Mouse (Mus musculus) heart, embryonic 16.5 days (tissue): ENCODE data around the gene Hsd11b1. TPM values are rescaled to one million over a fixed set of nuclear protein-coding genes. Genes with fewer than 3 reads are reported as not detected.

Experiments
- ATAC-seq: fragments of 200-750 bp; cut with Nextera tagmentation; replicated peaks from 2 replicates; pipeline ENCODE4 v1.8.0; 2017; ENCODE audit warnings: moderate number of reproducible peaks; ENCODE audit not compliant: insufficient read depth, low FRiP score; ENCODE audit errors: extremely low read depth
- H3K27ac ChIP-seq: fragments of 300-500 bp; sonication (generic); 2 replicates; pipeline ENCODE4 v1.5.1; 2014; ENCODE audit warnings: mild to moderate bottlenecking, low read length, control low read depth, moderate library complexity
- H3K27me3 ChIP-seq: fragments of 300-500 bp; sonication (generic); 2 replicates; pipeline ENCODE4 v1.6.1; 2014; ENCODE audit warnings: low read length, mixed read lengths; ENCODE audit not compliant: control insufficient read depth, insufficient read depth
- H3K36me3 ChIP-seq: fragments of 300-500 bp; sonication (generic); 2 replicates; pipeline ENCODE4 v1.6.1; 2014; ENCODE audit not compliant: control insufficient read depth, insufficient read depth
- H3K4me1 ChIP-seq: fragments of 300-500 bp; sonication (generic); 2 replicates; pipeline ENCODE4 v1.6.1; 2014; ENCODE audit warnings: low read length, mixed read lengths; ENCODE audit not compliant: control insufficient read depth, insufficient read depth
- H3K4me2 ChIP-seq: fragments of 300-500 bp; sonication (generic); 2 replicates; pipeline ENCODE4 v1.6.1; 2014; ENCODE audit warnings: low read depth, mild to moderate bottlenecking, control low read depth, low read length
- H3K4me3 ChIP-seq: fragments of 300-500 bp; sonication (generic); 2 replicates; pipeline ENCODE4 v1.5.1; 2014; ENCODE audit warnings: mild to moderate bottlenecking, control low read depth, low read length
- H3K9ac ChIP-seq: fragments of 300-500 bp; sonication (generic); 2 replicates; pipeline ENCODE4 v1.6.1; 2014; ENCODE audit warnings: low read length, control low read depth
- H3K9me3 ChIP-seq: fragments of 300-500 bp; sonication (generic); replicated peaks from 2 replicates; pipeline ENCODE4 v1.6.1; 2016; ENCODE audit warnings: low read length; ENCODE audit not compliant: control insufficient read depth
- WGBS: fragments of 180-500 bp; shearing (Covaris S2); extraction: QIAGEN DNeasy Blood & Tissue Kit; methylation state at CpG from one replicate; pipeline ENCODE4 v1.1.7; 2014; 5-methylcytosine and 5-hydroxymethylcytosine counted together
- polyA plus RNA-seq: library from polyadenylated mRNA; unstranded; fragments of >200 nt; fragmentation: Nextera tagmentation; extraction: Ambion mirVana; gene quantifications from 2 replicates; pipeline ENCODE4 v1.2.1, GENCODE M21; 2015

Gene Hsd11b1
- polyA plus RNA-seq, 1 experiment from 2014 or later: 3.7 TPM

DNA sequence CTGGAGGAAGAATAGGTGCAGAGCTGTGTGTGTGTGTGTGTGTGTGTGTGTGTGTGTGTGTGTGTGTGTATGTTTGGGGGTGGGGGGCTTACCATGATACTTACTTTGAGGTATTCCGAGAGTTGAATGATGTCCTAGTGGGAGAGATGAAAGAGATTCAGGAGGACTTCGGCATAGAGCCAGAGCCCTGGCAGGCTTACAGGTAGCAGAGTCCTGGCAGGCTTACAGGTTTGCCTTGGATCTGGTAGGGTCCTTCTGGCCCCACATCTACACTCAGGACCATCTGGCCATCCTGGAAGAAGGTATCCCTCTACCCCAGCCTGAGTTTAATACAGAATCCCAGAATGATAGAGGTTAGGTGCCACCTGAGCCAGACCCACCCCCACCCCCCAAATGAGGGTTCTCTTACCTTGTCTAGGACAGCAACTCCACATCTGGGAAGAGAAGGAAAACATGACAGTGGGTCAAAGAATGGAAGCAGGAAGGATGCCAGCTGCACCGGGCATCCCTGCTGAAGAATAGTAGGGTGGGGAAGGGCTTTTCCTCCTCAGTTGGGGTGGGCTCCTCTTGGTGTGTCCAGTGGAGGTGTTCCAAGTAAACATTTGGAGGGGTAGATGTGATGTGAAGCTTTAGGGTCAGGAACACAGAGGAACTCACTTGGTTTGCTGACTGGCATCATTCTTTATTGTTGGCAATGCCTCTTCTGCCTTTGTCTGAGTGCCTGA lies 69.3 kb downstream of the Hsd11b1 start:
- H3K4me3 ChIP-seq: no peak overlapping the region
- H3K36me3 ChIP-seq: no peaks in the 10 kb centered on the region
- H3K27me3 ChIP-seq: no peaks in the 10 kb centered on the region
- H3K27ac ChIP-seq: no peak overlapping the region
- peaks cover 19% of the 10 kb centered on the region for H3K4me1 ChIP-seq
- H3K4me2 ChIP-seq: no peak overlapping the region
- no peaks in the 10 kb centered on the region for H3K9me3 ChIP-seq
- no peak for ATAC-seq
- H3K9ac ChIP-seq: no peak overlapping the region
- WGBS: 74% methylated on average over 3 of the region's 3 CpGs

DNA sequence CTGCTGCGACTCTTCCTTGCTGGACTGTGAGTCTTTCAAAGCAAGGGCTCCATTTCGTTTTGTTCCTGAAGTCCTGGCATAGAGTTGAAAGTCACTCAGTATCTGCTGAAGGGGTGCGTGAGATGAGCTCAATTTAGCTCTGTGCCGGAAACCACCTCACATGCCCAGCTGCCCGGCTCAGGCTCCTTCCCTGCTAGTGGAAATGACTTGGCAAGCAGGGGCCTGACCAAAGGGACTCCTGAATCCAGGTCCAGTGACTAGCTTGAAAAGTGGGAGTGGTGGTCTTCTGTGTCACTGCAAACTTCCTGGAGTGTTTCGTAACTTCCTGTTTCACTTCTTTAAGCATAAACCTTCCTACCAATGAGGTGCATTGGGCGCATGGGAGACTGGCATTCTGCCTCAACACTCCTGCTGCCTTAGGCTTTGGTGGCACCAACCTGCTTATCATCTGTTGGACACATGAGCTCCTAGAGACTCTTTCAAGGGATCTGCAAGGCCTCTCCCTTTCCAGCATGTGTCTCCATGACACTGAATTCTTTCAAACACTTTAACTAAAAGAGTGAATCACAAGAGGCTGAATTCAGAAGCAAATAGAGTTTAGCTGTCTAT lies 72.1 kb downstream of the Hsd11b1 start:
- Histone ChIP-seq H3K27me3 (no peaks in the 10 kb centered on the region), H3K9ac (peak overlapping the region; percentile 16; the same call in 1 of the 2 replicates), H3K4me2 (no peak overlapping the region), H3K4me1 (peaks cover 33% of the 10 kb centered on the region), H3K27ac (peak overlapping the region; percentile 27), H3K9me3 (no peaks in the 10 kb centered on the region), H3K4me3 (no peak overlapping the region), H3K36me3 (no peaks in the 10 kb centered on the region)
- WGBS: 56% methylated on average over 7 of the region's 7 CpGs
- ATAC-seq: no peak

DNA sequence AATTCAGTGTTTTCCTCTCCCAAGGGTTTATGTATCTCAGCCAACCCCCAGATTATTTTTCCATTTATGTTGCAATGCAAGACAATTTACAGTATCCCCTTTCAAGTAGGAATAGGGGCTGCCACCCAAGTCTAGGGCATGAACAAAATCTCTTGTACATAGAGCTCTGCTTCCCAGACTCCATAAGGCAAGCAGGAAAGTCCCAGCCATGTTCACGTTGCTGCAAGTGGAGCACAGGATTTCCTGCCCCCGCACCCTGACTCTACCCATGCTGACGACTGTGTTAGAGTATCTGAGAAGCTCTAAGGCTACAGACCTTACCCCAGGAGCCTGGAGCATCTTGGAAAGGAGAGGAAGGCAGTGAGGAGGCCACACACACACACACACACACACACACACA lies 74.1 kb downstream of the Hsd11b1 start:
- no peaks in the 10 kb centered on the region for H3K9me3 ChIP-seq
- no peaks in the 10 kb centered on the region for H3K27me3 ChIP-seq
- H3K4me1 ChIP-seq: peaks cover 33% of the 10 kb centered on the region
- no peak overlapping the region for H3K4me2 ChIP-seq
- H3K36me3 ChIP-seq: no peaks in the 10 kb centered on the region
- H3K27ac ChIP-seq: peak overlapping the region; percentile 93
- H3K9ac ChIP-seq: peak overlapping the region; percentile 7
- peak; percentile 37; the same call in 1 of the 2 replicates for ATAC-seq
- 27% methylated on average over 3 of the region's 3 CpGs for WGBS
- no peak overlapping the region for H3K4me3 ChIP-seq

DNA sequence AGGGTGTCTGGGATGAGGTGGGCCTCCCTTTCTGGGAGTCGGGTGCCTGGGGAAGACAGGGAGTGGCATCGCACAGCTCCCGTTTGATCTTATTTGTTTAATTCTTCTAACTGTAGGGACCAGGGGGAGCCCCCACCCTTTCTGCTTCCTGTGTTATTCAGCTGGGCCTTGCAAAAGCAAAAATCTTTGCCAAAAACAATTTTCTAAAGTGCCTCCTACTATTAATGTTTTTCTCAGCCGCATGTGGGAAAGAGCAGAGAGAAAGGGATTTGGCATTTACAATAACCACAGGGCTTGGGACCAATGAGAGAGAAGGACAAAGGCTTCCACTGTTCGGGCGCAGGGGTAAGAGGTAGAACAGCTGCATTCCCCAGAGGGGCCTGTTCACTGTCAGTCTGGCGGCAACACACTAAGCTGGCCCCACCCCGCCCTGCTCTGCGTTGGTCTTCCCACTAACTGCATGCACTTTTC lies 74.7 kb downstream of the Hsd11b1 start:
- H3K9ac ChIP-seq: 0 out of 2 replicates have a peak overlapping the region, but pooled peaks have one; percentile 1
- no peaks in the 10 kb centered on the region for H3K9me3 ChIP-seq
- H3K36me3 ChIP-seq: no peaks in the 10 kb centered on the region
- 13% methylated on average over 9 of the region's 9 CpGs for WGBS
- ATAC-seq: peak; percentile 95
- H3K27me3 ChIP-seq: no peaks in the 10 kb centered on the region
- H3K27ac ChIP-seq: peak overlapping the region; percentile 93
- H3K4me3 ChIP-seq: no peak overlapping the region
- H3K4me2 ChIP-seq: peak overlapping the region; percentile 9; the same call in 1 of the 2 replicates
- H3K4me1 ChIP-seq: peaks cover 33% of the 10 kb centered on the region

DNA sequence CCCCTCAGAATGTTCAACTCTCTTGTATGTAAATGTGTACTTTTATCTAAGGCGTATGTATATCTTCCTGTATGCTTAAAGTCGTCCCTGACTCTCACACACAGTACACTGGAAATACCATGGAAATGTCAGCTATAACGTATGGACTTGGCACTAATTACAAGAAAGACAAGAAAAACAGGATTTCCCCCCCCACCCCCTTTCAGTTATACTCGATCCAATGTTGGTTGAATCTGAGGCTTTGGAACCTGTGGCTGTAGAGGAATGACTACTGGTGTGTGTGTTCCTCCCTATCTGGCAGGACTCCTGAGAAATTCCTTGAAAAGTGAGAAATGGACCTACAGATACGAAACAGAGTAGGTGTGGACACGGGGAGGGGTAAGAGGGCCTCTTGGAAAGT lies 75.6 kb downstream of the Hsd11b1 start:
- Histone ChIP-seq H3K9me3 (no peaks in the 10 kb centered on the region), H3K36me3 (no peaks in the 10 kb centered on the region), H3K27ac (peak overlapping the region; percentile 93), H3K4me1 (peaks cover 33% of the 10 kb centered on the region), H3K4me3 (no peak overlapping the region), H3K4me2 (no peak overlapping the region), H3K9ac (no peak overlapping the region), H3K27me3 (no peaks in the 10 kb centered on the region)
- no peak for ATAC-seq
- 68% methylated on average over 6 of the region's 6 CpGs for whole genome bisulfite sequencing

DNA sequence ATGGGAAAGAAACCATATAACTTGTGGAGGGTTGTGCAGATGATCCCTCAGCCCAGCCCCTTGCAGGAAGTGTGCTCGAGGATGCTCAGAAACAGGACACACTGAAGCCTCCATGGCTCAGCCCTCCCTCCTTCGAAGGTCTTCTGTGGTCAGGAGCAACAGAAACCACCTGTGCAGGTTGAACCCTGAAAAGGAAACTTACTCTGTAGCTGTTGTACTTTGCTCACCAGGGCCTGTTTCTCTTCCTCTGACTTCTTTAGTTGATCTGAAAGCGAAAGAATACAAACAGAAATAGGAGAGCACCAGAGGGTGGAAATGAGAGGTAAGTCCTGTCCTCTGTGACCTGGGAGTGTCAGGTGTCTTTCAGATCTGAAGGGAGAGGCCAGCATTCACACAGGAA lies 82.8 kb downstream of the Hsd11b1 start:
- no peak overlapping the region for H3K27ac ChIP-seq
- H3K36me3 ChIP-seq: no peaks in the 10 kb centered on the region
- ATAC-seq: no peak
- no peak overlapping the region for H3K4me2 ChIP-seq
- H3K4me3 ChIP-seq: no peak overlapping the region
- H3K27me3 ChIP-seq: no peaks in the 10 kb centered on the region
- H3K4me1 ChIP-seq: 0 out of 2 replicates have a peak, but pooled peaks cover 3% of the 10 kb centered on the region
- H3K9ac ChIP-seq: no peak overlapping the region
- WGBS: 67% methylated on average over 3 of the region's 3 CpGs
- no peaks in the 10 kb centered on the region for H3K9me3 ChIP-seq

DNA sequence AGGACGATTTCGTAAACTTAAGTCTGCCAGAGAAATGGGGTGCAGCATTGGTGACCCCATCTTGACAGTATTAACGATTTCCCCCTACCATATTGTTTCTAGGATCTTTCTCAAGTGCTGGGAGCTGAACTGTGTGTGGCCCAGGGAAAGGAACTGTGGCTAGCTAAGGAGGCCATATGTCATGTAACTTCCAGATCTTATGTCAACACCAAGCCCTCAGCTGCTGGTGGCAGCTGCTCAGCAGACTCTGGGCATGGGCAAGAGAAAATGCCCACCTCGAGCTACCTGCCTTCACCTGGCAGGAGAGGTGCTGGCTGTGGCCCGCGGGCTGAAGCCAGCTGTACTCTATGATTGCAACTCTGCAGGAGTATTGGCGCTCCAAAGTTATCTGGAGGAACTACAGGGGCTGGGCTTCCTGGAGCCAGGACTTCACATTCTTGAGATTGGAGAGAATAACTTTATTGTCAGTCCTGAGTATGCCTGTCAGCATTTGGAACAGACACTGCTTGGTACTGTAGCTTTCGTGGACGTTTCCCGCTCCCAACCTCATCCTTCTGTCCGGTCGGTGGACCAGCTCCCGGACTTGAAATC lies 89.6 kb downstream of the Hsd11b1 start:
- WGBS: 48% methylated on average over 13 of the region's 13 CpGs

DNA sequence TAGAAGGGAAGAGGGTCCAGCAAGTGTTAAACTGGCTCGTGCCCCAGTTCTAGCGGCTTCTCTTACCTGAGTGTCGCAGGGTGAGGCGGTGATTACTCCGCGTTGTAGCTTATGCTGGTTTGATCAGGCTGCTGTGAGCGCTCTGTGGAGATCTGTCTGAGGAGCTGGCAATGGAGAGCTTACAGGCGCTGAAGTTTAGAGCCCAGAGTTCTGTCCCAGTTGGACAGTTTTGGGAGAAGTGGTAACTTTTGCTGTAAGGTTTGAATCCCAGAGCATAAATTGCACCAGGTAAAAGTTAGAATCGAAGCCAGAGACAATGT lies 90.1 kb downstream of the Hsd11b1 start:
- Histone ChIP-seq H3K27me3 (no peaks in the 10 kb centered on the region), H3K9me3 (no peaks in the 10 kb centered on the region), H3K27ac (peak overlapping the region; percentile 89), H3K4me2 (peak overlapping the region; percentile 86), H3K36me3 (no peaks in the 10 kb centered on the region), H3K4me1 (peaks cover 39% of the 10 kb centered on the region), H3K4me3 (peak overlapping the region; percentile 69), H3K9ac (peak overlapping the region; percentile 87)
- no peak for ATAC-seq
- WGBS: 14% methylated on average over 9 of the region's 9 CpGs

More for the DNA sequence above, 89.6 kb downstream of the Hsd11b1 start:
- Histone ChIP-seq H3K27me3 (no peaks in the 10 kb centered on the region), H3K4me1 (peaks cover 39% of the 10 kb centered on the region), H3K9ac (peak overlapping the region; percentile 87), H3K9me3 (no peaks in the 10 kb centered on the region), H3K4me3 (peak overlapping the region; percentile 69), H3K27ac (peak overlapping the region; percentile 89), H3K36me3 (no peaks in the 10 kb centered on the region), H3K4me2 (peak overlapping the region; percentile 86)
- ATAC-seq: no peak
